Mouse (Mus musculus) gonadal fat pad, adult 2 months (tissue): ENCODE measurements around the gene Stpg3. TPM values are rescaled to one million over a fixed set of nuclear protein-coding genes. Genes with fewer than 3 reads are reported as not detected.

Experiments used
- DNase-seq: peaks from one replicate; pipeline ENCODE4 v3.0.0-alpha.2; 2012; ENCODE audit warnings: low read depth
- polyA plus RNA-seq: library from polyadenylated mRNA; depleted of rRNA; stranded (reverse); fragments of >200 nt; gene quantifications from 2 replicates; pipeline ENCODE4 v1.2.3, GENCODE M21; 2012

Gene Stpg3
- polyA plus RNA-seq, 1 experiment = 0.74 TPM

DNA sequence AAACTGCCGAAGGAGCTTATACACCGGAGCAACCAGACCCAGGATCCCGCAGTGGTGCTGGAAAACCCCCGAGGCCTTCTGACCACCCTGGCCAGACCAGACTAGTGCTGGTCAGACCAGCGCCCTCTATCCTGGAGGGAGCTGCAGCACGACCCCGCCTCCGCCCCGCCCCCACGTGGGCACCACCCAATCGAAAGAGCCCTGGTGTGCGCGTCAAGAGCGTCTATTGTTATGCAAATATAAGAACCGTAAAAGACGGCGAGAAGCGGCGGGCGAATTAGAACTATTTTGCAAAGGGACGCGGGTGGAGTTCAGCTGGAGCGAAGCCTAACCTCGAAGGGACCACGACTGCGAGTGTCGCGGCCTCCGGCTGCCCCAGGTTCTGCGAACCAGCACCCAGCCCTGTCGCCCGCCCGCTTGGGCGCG is 33.9 kb downstream of the Stpg3 start, which contains the start of gene Nrarp:
Nrarp (plus strand) TSS at position 281 of the 426 bp plus-strand sequence.
- no peak for DNase-seq

- no peak for DNase-seq
Measured at GRCm38 (mm10) chr2:25179566-25180217, 34.7 kb downstream of the Stpg3 start.

- DNase-seq = no peak
Measured at GRCm38 (mm10) chr2:25178285-25178972, 36.0 kb downstream of the Stpg3 start.

GRCm38 (mm10) chr2:25177685-25178084 is 36.8 kb downstream of the Stpg3 start:
- DNase-seq = no peak

- no peak for DNase-seq
Measured at GRCm38 (mm10) chr2:25177076-25177475, 37.4 kb downstream of the Stpg3 start.

DNA sequence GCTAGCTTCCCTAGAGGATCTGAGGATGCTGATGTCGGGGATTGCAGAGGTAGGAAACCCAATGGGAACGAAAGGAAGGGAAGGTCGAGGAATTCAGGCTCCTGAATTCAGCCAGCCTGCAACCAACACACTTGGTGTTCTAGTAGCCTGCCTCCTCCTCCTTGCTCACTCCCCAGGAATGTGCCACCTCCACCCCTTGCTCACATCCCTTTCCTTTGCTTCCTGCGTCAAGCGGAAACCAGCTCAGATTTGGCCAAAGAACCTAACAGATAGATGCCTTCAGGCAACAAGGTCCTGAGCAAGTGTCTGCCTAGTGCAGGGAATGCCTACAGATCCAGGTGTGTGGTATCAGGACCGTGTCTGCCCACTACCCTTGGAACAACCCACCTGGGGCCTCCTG is 37.9 kb downstream of the Stpg3 start:
- no peak for DNase-seq

DNA sequence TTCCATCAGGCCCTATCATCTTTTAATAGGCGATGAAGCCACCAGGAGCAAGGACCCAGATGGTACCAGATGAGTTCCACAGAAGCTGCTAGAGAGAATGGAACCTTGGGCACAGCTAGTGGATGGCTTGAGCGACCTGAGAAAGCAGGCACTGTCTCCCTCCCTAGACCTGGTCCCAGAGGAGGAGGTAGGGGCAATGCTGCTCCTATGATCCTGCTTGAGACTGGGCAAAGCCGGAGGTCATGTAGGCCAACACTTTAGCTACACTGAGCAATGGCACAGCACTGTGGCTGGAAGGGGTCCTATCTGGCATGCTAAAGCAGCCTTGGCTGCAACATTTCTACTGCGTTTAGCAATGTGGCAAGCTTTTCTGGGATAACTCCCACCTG is 38.8 kb downstream of the Stpg3 start:
- no peak for DNase-seq

DNA sequence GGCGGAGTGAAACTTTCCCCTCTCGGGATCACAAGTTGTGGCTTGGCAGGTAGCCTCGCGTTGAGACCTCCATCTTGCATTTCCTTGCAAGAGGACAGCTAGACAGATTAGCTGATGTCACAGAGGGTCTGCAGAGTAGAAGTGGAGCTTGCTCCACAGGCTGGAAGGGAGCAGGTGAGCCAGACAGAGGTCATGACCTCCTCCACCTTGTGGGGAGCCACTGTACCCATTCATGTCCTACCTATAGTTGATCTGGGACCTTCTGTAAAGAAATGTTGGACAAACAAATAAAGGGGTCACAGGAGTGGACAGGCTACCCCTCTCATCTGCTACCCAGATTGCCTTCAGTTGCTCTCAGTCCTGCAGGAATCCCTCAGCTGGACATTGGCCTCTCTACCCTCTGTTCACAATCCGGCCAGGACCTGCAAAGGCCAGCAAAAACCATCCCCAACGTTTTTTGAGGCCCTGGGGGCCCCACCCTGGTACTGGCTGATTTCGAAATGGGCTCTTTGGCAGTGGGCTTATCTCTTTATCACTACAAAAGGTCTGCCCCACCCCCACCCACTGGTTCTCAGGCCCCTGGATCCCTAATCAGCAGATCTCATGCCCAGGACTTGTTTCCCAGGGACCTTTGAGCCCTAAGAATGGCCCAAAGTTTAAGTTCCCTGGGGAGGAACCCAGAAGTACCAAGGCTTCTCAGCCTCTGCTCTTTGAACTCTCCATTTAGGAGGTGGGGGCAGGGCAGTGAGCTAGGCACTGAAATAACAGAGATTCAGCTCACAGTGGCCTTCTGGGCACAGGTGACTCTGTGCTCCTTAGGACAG is 39.4 kb downstream of the Stpg3 start:
- DNase-seq = no peak

DNA sequence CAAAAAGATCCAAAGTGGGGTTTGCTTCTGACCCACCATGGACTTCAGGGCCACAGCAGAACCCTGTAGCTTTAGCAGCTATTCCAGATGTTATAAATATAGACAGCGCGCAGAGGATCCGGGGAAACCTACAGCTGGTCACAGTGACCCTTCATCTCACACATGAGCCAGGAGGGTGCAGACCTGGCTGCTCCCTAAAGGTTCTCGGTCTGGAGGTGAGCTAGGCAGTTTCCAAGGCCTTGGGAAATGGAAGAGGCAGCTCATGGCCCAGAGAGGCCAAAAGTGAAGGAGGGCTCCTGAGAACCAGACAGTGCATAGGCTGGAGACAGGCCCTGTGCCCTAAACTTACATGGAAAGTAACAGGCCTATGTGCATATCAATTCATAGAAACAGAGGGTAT is 40.6 kb downstream of the Stpg3 start:
- DNase-seq = no peak

GRCm38 (mm10) chr2:25172629-25173028 is 41.8 kb downstream of the Stpg3 start:
- no peak for DNase-seq

DNA sequence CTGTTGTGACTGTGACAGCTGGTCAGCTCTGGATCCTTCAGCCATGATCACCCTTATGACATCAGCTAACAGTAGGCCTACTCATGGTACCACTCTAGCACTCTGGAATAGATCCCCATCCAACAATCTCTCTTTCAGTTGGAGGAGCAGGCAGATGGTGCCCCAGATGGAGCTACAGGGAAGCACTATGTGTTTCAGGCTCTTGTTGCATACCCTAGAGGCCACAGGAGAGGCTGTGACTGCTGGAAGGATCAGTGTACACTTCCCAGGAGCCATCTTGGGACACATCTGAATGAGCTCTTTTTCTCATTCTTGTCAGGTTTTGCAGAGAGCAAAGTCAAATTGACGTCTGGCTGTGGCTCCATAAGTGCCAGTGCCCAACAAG is 42.7 kb downstream of the Stpg3 start:
- DNase-seq = no peak

DNA sequence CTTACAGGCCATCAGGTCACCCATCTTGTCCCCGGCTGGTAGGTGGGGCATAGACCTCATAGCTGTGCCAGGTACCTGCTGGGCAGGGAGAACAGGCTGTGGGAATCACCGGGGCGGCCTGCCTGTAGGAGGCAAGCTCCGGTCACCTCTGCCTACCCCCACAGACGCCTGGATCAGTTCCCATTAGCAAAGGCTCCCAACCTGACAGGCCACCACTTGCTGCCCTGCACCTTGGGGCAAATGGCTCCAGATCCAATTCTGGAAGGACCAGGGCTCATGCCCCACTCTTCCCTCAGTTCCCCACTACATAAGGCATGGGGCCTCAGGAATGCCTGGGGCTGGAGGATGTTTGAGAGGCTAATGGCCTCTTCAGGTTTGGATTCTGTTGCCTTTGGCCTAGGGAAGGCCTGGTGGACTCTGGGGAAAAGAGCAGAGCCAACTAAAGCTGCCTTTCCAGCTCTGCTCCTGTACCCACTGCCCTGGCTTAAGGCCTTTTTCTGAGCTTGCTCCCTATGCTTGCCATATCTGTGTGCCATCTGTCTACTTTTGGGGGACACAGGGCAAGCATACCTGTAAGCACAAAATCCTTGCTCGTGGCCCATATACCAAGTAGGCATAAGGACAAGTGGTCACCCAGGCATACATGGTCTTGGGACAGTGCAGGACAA is 43.2 kb downstream of the Stpg3 start:
- no peak for DNase-seq

GRCm38 (mm10) chr2:25170326-25171100 is 43.9 kb downstream of the Stpg3 start:
- DNase-seq = no peak

- DNase-seq = no peak
Measured at GRCm38 (mm10) chr2:25169778-25170177, 44.7 kb downstream of the Stpg3 start.

DNA sequence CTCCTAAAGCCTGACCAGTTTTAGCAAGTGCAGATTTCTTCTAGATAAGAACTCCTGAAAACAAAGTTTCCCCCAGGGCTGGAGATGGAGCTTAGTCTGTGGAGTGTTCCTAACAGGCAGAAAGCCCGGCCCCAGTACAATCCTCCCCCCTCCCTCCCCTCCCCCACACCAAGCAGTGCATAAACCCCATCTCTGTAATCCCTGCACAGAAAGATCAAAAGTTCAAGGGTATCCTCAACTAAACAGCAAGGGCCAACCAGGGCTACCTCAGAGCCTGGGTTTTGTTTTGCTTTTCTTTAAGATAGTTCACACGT is 45.8 kb downstream of the Stpg3 start:
- DNase-seq = no peak

GRCm38 (mm10) chr2:25167919-25168664 is 46.3 kb downstream of the Stpg3 start:
- DNase-seq = no peak

DNA sequence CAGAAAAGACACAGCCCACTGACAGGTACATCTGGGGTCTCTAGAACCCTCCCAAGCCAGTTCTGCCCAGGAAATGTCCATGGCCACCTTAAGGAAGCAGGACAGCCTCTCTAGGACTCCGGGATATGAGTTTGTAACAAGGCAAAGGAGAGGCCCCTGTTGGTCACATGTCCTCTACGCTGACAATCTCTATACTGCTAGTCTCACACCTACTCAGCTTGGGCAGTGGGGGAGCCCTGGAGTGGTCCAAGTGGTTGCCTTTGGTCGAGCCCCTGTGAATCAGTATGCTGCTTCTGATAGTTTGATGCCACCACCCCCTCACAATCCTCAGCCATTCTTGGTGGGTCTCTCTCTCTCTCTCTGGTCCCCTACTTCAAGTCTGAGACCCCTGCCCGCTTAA is 47.0 kb downstream of the Stpg3 start:
- DNase-seq = no peak
